Mouse (Mus musculus): ENCODE results near the gene Tpra1. TPM values are rescaled to one million over a fixed set of nuclear protein-coding genes. Genes with fewer than 3 reads are reported as not detected.
A peak's percentile ranks its signal among the peaks of the same experiment; 100 is the strongest.

Tpra1 gene
- polyA plus RNA-seq, 1 experiment from 2014 or later = 36.9 TPM

- Histone ChIP-seq H3K27ac (ENCODE audit: low read depth, low read length) (peak overlapping the region; percentile 89), H3K9ac (ENCODE audit: low read length) (no peak overlapping the region), H3K9me3 (ENCODE audit: control insufficient read depth, low read length) (no peaks in the 10 kb centered on the region), H3K4me3 (ENCODE audit: low read depth, low read length) (no peak overlapping the region), H3K4me1 (ENCODE audit: control insufficient read depth, insufficient read depth, low read length) (peaks cover 73% of the 10 kb centered on the region), H3K4me2 (no peak overlapping the region), H3K36me3 (ENCODE audit: control insufficient read depth, insufficient read depth, low read length) (no peaks in the 10 kb centered on the region), H3K27me3 (ENCODE audit: control insufficient read depth, insufficient read depth, low read length) (no peaks in the 10 kb centered on the region)
- DNase-seq (ENCODE audit: low spot score, missing footprints) = peak; percentile 85
- ATAC-seq (ENCODE audit: low FRiP score) = 0 out of 2 replicates have a peak, but pooled peaks have one; percentile 8
- WGBS = 18% methylated on average over 4 of the region's 4 CpGs
Measured at GRCm38 (mm10) chr6:88937214-88937549, 35.1 kb downstream of the Tpra1 start.

DNA sequence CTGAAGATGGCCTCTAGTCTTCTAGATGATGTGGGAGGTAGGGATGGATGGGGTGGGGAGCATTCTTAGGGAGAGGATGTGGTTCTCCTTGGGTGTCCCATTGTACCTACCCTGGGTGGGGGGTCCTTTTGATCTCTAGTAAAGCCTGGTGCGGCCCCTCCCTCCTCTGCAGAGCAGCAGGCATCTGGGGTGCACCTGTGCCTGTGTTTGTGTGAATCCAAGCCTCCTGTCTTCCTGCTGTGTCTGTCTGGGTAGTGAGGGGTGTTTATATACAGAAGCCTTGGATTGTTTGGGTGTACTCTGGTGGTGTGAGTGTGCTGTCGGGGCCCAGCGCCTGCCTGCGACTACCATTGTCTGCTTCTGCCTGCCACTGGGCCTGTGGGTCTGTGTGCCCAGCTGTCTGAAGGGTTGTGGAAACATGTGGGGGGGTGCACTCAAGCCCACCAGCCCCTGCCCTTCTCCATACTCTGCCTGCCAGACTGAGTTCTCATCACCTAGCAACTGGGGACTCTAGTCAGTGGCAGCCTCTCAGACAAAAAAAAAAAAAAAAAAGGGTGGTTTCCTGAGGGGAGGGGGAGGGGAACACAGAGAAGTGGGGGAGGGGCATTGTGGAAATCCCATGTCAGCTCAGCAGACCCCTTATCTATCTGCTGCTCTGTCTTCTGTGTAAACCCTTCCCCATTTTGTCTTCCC is 36.1 kb downstream of the Tpra1 start:
- ATAC-seq (ENCODE audit: low FRiP score) (peak; percentile 81), DNase-seq (ENCODE audit: low spot score, missing footprints) (no peak)
- Histone ChIP-seq H3K4me1 (ENCODE audit: control insufficient read depth, insufficient read depth, low read length) (peaks cover 82% of the 10 kb centered on the region), H3K36me3 (ENCODE audit: control insufficient read depth, insufficient read depth, low read length) (no peaks in the 10 kb centered on the region), H3K27ac (ENCODE audit: low read depth, low read length) (peak overlapping the region; percentile 89), H3K4me3 (ENCODE audit: low read depth, low read length) (no peak overlapping the region), H3K4me2 (peak overlapping the region; percentile 21; the same call in 1 of the 2 replicates), H3K9me3 (ENCODE audit: control insufficient read depth, low read length) (no peaks in the 10 kb centered on the region), H3K27me3 (ENCODE audit: control insufficient read depth, insufficient read depth, low read length) (no peaks in the 10 kb centered on the region), H3K9ac (ENCODE audit: low read length) (peak overlapping the region; percentile 10; the same call in 1 of the 2 replicates)
- 5% methylated on average over 4 of the region's 4 CpGs for WGBS

- Histone ChIP-seq H3K9ac (ENCODE audit: low read length) (no peak overlapping the region), H3K4me3 (ENCODE audit: low read depth, low read length) (no peak overlapping the region), H3K4me2 (peak overlapping the region; percentile 21; the same call in 1 of the 2 replicates), H3K4me1 (ENCODE audit: control insufficient read depth, insufficient read depth, low read length) (peaks cover 87% of the 10 kb centered on the region), H3K27me3 (ENCODE audit: control insufficient read depth, insufficient read depth, low read length) (no peaks in the 10 kb centered on the region), H3K9me3 (ENCODE audit: control insufficient read depth, low read length) (no peaks in the 10 kb centered on the region), H3K36me3 (ENCODE audit: control insufficient read depth, insufficient read depth, low read length) (no peaks in the 10 kb centered on the region), H3K27ac (ENCODE audit: low read depth, low read length) (peak overlapping the region; percentile 73)
- WGBS = 30% methylated on average over 5 of the region's 5 CpGs
- ATAC-seq (ENCODE audit: low FRiP score) (no peak), DNase-seq (ENCODE audit: low spot score, missing footprints) (peak; percentile 94)
Measured at GRCm38 (mm10) chr6:88938664-88939055, 36.6 kb downstream of the Tpra1 start.

DNA sequence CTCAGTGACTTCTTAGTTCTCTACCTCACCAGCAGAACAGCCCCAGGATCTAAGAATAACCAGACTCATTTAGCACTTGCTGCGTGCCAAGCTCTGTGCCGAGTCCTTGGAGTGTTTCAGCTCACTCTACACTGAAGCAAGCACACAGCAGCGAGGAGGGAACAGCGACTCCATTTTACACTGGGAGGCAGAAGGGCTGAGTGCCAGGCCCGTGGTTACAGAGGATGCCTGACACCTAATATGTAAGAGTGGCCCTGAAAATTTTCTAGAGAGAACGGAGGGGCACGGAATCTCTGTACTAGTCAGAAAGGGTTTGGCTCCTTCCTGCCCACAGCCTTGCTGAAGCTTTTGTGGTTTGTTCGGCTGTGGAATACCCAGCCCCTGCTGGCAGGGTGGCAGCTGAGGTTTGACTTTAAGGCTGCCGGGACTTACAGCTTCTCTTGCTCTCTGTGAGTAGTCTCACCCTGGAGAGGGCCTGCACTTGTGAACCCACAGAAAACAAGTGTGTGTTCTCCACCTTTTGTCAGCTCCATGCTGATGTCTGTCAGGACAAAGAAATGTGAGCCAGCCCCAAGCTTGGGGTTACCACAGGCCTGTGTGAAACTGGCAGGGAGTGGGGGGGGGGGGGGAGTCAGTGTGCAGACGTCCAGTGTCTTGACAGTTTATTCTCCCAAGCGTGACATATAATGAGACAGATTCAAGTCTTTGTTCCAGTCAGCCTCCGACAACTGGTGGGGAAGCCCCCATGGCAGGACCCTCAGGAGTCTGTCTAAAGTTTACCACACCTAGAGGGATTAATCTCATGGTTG is 37.4 kb downstream of the Tpra1 start:
- 37% methylated on average over 12 of the region's 12 CpGs for WGBS
- ATAC-seq (ENCODE audit: low FRiP score) (peak; percentile 6), DNase-seq (ENCODE audit: low spot score, missing footprints) (peak; percentile 91)
- peak overlapping the region; percentile 47 for H3K9ac ChIP-seq (ENCODE audit: low read length)
- H3K9me3 ChIP-seq (ENCODE audit: control insufficient read depth, low read length) = no peaks in the 10 kb centered on the region
- peaks cover 87% of the 10 kb centered on the region for H3K4me1 ChIP-seq (ENCODE audit: control insufficient read depth, insufficient read depth, low read length)
- H3K36me3 ChIP-seq (ENCODE audit: control insufficient read depth, insufficient read depth, low read length) = no peaks in the 10 kb centered on the region
- H3K27ac ChIP-seq (ENCODE audit: low read depth, low read length) = peak overlapping the region; percentile 73
- no peak overlapping the region for H3K4me2 ChIP-seq
- H3K27me3 ChIP-seq (ENCODE audit: control insufficient read depth, insufficient read depth, low read length) = no peaks in the 10 kb centered on the region
- no peak overlapping the region for H3K4me3 ChIP-seq (ENCODE audit: low read depth, low read length)

DNA sequence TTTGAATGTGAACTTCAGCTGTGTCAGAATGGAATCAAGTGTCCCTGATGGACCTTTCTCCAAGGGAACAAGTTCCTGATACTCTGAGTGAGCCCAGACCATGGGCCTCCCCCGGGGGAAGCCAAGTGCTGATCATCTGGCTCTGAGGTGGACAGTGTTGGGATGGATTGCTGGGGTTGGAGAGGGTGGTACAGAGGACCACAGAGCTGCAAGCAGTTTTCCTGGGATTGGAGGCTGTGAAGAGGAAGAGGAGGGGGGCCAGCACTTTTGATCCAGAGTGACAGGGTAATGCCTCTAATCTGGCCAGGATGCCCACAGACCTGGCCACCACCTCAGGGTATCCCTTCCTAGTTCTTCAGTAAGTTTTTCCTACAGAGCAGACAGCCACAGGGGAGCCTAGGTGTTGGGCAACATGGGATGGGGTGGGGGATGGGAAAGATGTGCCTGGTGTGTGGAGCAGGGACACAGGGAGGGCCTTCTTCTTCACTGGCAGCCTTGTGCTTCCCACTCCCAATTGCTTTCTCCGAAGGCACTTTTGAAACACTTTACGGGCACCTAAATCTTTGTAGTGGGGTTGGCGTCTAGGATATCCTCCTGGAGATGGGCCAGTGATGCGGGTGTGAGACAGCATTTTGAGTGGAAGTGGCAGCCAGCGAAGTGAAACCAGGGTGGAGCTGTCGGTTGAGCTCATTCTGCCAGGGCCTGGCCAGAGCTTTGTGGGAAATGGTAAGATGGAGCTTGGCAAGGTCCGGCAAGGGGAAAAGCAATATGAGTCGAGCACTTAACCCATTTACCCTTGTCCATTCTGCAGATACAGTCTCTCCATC is 38.3 kb downstream of the Tpra1 start:
- Histone ChIP-seq H3K4me3 (ENCODE audit: low read depth, low read length) (no peak overlapping the region), H3K27me3 (ENCODE audit: control insufficient read depth, insufficient read depth, low read length) (no peaks in the 10 kb centered on the region), H3K9ac (ENCODE audit: low read length) (no peak overlapping the region; the same call in 1 of the 2 replicates), H3K4me1 (ENCODE audit: control insufficient read depth, insufficient read depth, low read length) (peaks cover 82% of the 10 kb centered on the region), H3K4me2 (no peak overlapping the region), H3K27ac (ENCODE audit: low read depth, low read length) (peak overlapping the region; percentile 73), H3K9me3 (ENCODE audit: control insufficient read depth, low read length) (no peaks in the 10 kb centered on the region), H3K36me3 (ENCODE audit: control insufficient read depth, insufficient read depth, low read length) (no peaks in the 10 kb centered on the region)
- ATAC-seq (ENCODE audit: low FRiP score) = no peak; the same call in 1 of the 2 replicates
- peak; percentile 85 for DNase-seq (ENCODE audit: low spot score, missing footprints)
- WGBS = 76% methylated on average over 9 of the region's 9 CpGs

DNA sequence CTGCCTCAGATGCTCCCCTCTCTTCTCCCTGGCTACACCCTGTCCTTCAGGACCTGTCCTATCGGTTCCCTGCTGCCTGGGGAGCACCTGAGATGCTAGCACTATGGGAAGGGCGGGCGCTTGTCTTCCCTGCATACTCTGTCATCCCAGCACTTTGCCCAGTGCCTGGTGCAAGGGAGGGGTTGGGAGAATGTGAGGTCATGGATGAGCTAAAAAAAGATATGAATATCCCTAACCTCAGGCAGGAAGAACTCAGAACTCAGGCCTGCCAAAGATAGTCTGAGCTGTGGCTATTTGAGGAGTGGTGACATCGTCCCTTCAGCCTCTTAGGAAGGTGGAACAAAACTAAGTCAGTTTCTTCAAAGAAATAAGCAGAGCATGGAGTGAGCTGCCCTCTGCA is 39.6 kb downstream of the Tpra1 start:
- Histone ChIP-seq H3K4me1 (ENCODE audit: control insufficient read depth, insufficient read depth, low read length) (peaks cover 75% of the 10 kb centered on the region), H3K36me3 (ENCODE audit: control insufficient read depth, insufficient read depth, low read length) (no peaks in the 10 kb centered on the region), H3K9me3 (ENCODE audit: control insufficient read depth, low read length) (no peaks in the 10 kb centered on the region), H3K27ac (ENCODE audit: low read depth, low read length) (peak overlapping the region; percentile 75), H3K4me3 (ENCODE audit: low read depth, low read length) (no peak overlapping the region), H3K9ac (ENCODE audit: low read length) (no peak overlapping the region), H3K27me3 (ENCODE audit: control insufficient read depth, insufficient read depth, low read length) (no peaks in the 10 kb centered on the region), H3K4me2 (peak overlapping the region; percentile 38)
- ATAC-seq (ENCODE audit: low FRiP score) = no peak
- 59% methylated on average over 4 of the region's 4 CpGs for WGBS
- DNase-seq (ENCODE audit: low spot score, missing footprints) = peak; percentile 85

GRCm38 (mm10) chr6:88942595-88942994 is 40.5 kb downstream of the Tpra1 start:
- Histone ChIP-seq H3K4me2 (peak overlapping the region; percentile 38), H3K9ac (ENCODE audit: low read length) (peak overlapping the region; percentile 52), H3K27me3 (ENCODE audit: control insufficient read depth, insufficient read depth, low read length) (no peaks in the 10 kb centered on the region), H3K9me3 (ENCODE audit: control insufficient read depth, low read length) (no peaks in the 10 kb centered on the region), H3K4me3 (ENCODE audit: low read depth, low read length) (no peak overlapping the region), H3K36me3 (ENCODE audit: control insufficient read depth, insufficient read depth, low read length) (no peaks in the 10 kb centered on the region), H3K4me1 (ENCODE audit: control insufficient read depth, insufficient read depth, low read length) (peaks cover 65% of the 10 kb centered on the region), H3K27ac (ENCODE audit: low read depth, low read length) (peak overlapping the region; percentile 75)
- DNase-seq (ENCODE audit: low spot score, missing footprints) (peak; percentile 97), ATAC-seq (ENCODE audit: low FRiP score) (peak; percentile 77)
- WGBS = 9% methylated on average over 8 of the region's 8 CpGs

GRCm38 (mm10) chr6:88943666-88944065 is 41.6 kb downstream of the Tpra1 start:
- Histone ChIP-seq H3K9me3 (ENCODE audit: control insufficient read depth, low read length) (no peaks in the 10 kb centered on the region), H3K36me3 (ENCODE audit: control insufficient read depth, insufficient read depth, low read length) (no peaks in the 10 kb centered on the region), H3K4me2 (no peak overlapping the region), H3K4me3 (ENCODE audit: low read depth, low read length) (no peak overlapping the region), H3K9ac (ENCODE audit: low read length) (no peak overlapping the region), H3K27ac (ENCODE audit: low read depth, low read length) (peak overlapping the region; percentile 75), H3K27me3 (ENCODE audit: control insufficient read depth, insufficient read depth, low read length) (no peaks in the 10 kb centered on the region), H3K4me1 (ENCODE audit: control insufficient read depth, insufficient read depth, low read length) (peaks cover 54% of the 10 kb centered on the region)
- ATAC-seq (ENCODE audit: low FRiP score) = no peak
- 66% methylated on average over 6 of the region's 6 CpGs for whole genome bisulfite sequencing
- DNase-seq (ENCODE audit: low spot score, missing footprints) = no peak

Data from midbrain, embryonic 11.5 days (tissue).